Mouse (Mus musculus) bone marrow macrophage, adult 2 months (primary cell): ENCODE data around the gene Apopt1. TPM values are rescaled to one million over a fixed set of nuclear protein-coding genes. Genes with fewer than 3 reads are reported as not detected.
"Not testable (repeated sequence)": the region's sequence is repeated elsewhere in the genome, so short reads cannot be mapped to it uniquely, and the experiment has no call there.

Experiments
- H3K27ac ChIP-seq: 2 replicates; pipeline ENCODE4 v1.5.1; 2012; ENCODE audit warnings: low read depth, low read length; ENCODE audit not compliant: insufficient read depth
- H3K4me1 ChIP-seq: 2 replicates; pipeline ENCODE4 v1.6.1; 2012; ENCODE audit warnings: low read length; ENCODE audit not compliant: control insufficient read depth, insufficient read depth
- H3K4me3 ChIP-seq: 2 replicates; pipeline ENCODE4 v1.5.1; 2012; ENCODE audit warnings: mild to moderate bottlenecking, low read length, moderate library complexity; ENCODE audit not compliant: insufficient read depth
- CTCF ChIP-seq: IDR thresholded peaks from 2 replicates; pipeline ENCODE4 v1.5.1; 2012; ENCODE audit warnings: low read depth, mild to moderate bottlenecking, low read length, moderate library complexity
- POLR2A ChIP-seq: IDR thresholded peaks from 2 replicates; pipeline ENCODE4 v1.6.1; 2012; ENCODE audit warnings: mild to moderate bottlenecking, low read depth, low read length, borderline replicate concordance
- polyA plus RNA-seq: library from polyadenylated mRNA; stranded (reverse); fragments of >200 nt; gene quantifications from 2 replicates; pipeline ENCODE4 v1.2.4, GENCODE M21; 2012; ENCODE audit not compliant: missing spikeins, insufficient read depth, insufficient read length

The Apopt1 gene
- polyA plus RNA-seq, 1 experiment, result 34.5 TPM

DNA sequence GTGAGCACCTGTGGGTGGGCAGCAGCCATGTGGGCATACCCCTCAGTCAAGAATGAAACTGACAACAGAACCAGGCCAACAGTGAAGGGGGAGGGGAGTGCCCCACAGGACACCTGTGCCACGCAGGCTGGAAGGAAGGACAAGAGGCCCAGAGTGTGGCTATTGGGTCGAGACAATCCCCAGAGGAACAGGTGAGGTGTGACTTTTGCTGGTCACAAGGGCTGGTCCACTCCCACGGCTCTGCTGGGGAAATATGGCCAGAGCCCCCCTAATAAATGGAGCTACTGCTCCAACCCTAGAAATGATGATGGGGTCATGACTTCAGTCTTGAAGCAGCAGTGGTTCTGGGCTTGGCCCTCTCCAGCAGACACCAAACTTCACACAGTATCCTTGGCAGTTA is 9.8 kb upstream of the Apopt1 start:
- peaks cover 5% of the 10 kb centered on the region for H3K4me1 ChIP-seq
- no peak for TF ChIP-seq POLR2A
- no peak for TF ChIP-seq CTCF
- H3K4me3 ChIP-seq, result no peak overlapping the region
- H3K27ac ChIP-seq, result no peak overlapping the region

DNA sequence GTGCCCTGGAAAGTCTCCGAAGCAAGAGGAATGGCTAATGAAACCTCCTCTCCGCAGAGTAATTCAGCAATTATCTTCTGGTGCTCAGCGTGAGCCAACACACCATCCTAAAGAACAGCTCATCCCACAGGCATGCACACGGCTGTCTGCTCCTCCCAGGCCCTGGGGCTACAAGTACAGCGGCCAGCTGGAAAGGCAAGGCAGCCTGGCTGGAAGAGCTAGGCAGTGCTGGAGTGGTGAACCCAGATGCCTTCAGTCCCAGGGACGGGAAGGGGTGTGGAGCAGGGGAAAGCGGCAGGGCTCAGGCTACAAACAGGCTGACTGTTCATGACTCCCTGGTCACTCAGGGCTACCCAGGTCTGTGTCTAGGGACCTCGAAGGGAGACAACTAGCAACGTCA is 8.5 kb upstream of the Apopt1 start:
- H3K27ac ChIP-seq, result no peak overlapping the region
- TF ChIP-seq POLR2A (no peak), CTCF (no peak)
- no peak overlapping the region for H3K4me3 ChIP-seq
- H3K4me1 ChIP-seq, result no peaks in the 10 kb centered on the region; the same call in 1 of the 2 replicates

- Histone ChIP-seq H3K27ac (no peak overlapping the region), H3K4me3 (no peak overlapping the region), H3K4me1 (no peaks in the 10 kb centered on the region; the same call in 1 of the 2 replicates)
- TF ChIP-seq POLR2A, result no peak
- no peak for TF ChIP-seq CTCF
Measured at GRCm38 (mm10) chr12:111705186-111705973, 7.7 kb upstream of the Apopt1 start.

DNA sequence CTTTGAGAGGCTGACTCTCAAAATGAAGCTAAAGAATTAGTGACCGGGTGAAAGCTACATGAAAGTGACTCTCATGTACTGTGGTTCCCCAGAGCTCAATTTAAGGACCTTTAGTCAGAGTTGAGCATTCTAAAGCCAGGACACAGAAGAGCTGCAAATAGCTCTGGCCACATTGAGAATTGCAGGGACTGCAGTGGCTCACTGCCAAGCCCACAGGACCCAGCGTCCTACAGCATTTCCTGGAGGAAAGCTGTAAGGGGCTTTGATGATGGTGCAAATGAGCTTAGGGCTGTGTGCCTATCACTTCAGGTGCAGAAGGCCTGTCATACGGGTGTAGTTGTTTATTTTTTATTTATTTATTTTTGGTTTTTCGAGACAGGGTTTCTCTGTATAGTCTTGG is 4.9 kb upstream of the Apopt1 start:
- H3K4me3 ChIP-seq, result no peak overlapping the region
- H3K4me1 ChIP-seq, result peaks cover 6% of the 10 kb centered on the region; the same call in 1 of the 2 replicates
- H3K27ac ChIP-seq, result no peak overlapping the region
- TF ChIP-seq CTCF (no peak), POLR2A (no peak)

DNA sequence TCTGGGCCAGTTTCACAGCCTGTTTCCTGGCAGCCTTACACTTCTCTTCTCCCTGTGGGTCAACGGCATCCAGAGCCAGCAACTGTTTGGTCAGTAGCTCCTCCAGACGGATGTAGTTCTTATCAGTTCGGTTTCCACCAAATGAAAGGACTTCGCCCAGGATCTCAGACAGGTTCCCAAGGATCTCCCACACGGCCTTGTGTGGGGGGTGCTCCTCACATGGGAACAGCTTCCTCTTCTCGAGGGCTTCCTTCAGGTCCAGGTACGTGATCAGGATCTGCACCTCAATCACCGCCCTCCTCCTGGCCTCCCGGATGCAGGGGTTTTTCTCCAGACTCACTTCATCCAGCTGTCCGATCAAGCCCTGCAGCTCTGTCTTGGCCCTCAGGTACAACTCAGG is 3.0 kb upstream of the Apopt1 start:
- TF ChIP-seq POLR2A, result no peak
- no peak overlapping the region for H3K27ac ChIP-seq
- no peak overlapping the region for H3K4me3 ChIP-seq
- peaks cover 13% of the 10 kb centered on the region for H3K4me1 ChIP-seq

GRCm38 (mm10) chr12:111712476-111712875 is 585 bp upstream of the Apopt1 start:
- Histone ChIP-seq H3K4me1 (peaks cover 13% of the 10 kb centered on the region), H3K27ac (peak overlapping the region; percentile 43; the same call in 1 of the 2 replicates), H3K4me3 (peak overlapping the region; percentile 99)
- no peak for TF ChIP-seq CTCF
- TF ChIP-seq POLR2A, result no peak

DNA sequence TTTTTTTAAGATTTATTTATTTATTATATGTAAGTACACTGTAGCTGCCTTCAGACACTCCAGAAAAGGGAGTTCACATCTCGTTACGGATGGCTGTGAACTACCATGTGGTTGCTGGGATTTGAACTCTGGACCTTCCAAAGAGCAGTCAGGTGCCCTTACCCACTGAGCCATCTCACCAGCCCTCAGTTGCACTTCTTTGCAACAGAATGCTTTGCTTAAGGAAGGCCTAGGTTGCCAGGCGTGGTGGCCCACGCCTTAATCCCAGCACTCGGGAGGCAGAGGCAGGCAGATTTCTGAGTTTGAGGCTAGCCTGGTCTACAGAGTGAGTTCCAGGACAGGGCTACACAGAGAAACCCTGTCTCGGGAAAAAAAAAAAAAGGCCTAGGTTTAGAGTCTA is 819 bp downstream of the Apopt1 start:
- Histone ChIP-seq H3K4me3 (peak overlapping the region; percentile 99), H3K4me1 (peaks cover 13% of the 10 kb centered on the region)
- not testable (repeated sequence) for H3K27ac ChIP-seq

GRCm38 (mm10) chr12:111716505-111716904 is 3.4 kb downstream of the Apopt1 start:
- TF ChIP-seq CTCF (no peak), POLR2A (no peak)

GRCm38 (mm10) chr12:111718656-111719055 is 5.6 kb downstream of the Apopt1 start:
- Histone ChIP-seq H3K27ac (no peak overlapping the region), H3K4me3 (no peak overlapping the region), H3K4me1 (peaks cover 7% of the 10 kb centered on the region)
- no peak for TF ChIP-seq POLR2A
- TF ChIP-seq CTCF, result no peak

More at GRCm38 (mm10) chr12:111716505-111716904, 3.4 kb downstream of the Apopt1 start:
- no peak overlapping the region for H3K4me3 ChIP-seq
- H3K4me1 ChIP-seq, result peaks cover 12% of the 10 kb centered on the region
- H3K27ac ChIP-seq, result no peak overlapping the region

GRCm38 (mm10) chr12:111720222-111720621 is 7.2 kb downstream of the Apopt1 start:
- Histone ChIP-seq H3K4me1 (no peaks in the 10 kb centered on the region; the same call in 1 of the 2 replicates), H3K4me3 (no peak overlapping the region), H3K27ac (no peak overlapping the region)
- no peak for TF ChIP-seq POLR2A
- no peak for TF ChIP-seq CTCF
